In the genomic region with DNA sequence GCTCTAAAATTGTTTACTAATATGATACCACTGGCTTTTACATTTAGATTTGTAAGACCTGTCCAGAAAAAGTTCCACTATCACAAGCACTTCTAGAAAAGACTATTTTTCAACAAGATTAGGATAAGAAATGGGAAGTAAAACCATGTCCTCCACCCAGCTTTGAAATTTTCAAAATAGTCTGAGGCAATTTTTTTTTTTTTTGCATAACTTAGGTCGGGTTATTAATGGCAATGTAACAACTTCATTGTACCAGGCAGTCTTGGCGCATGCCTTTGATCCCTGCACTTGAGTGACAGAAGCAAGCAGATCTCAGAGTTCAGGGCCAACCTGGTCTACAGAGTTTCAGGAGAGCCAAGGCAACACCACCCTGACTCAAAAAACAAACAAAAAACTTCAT, we compare ENCODE assay signal across 12 mouse cellular contexts. TPM values are rescaled to one million over a fixed set of nuclear protein-coding genes. Genes with fewer than 3 reads are reported as not detected.
A peak's percentile ranks its signal among the peaks of the same experiment; 100 is the strongest.
DNase-seq lines count a peak whose midpoint lies in the region; ATAC-seq lines count a peak whose summit lies in the region.
"Had no signal": no experiment of that assay in that cellular context is flagged by ENCODE, and none has a peak within 500 bp of the region (broad histone marks: within the 10 kb centered on the region; RNA-seq: fewer than 3 reads in every experiment).

No protein-coding gene starts in this region.

- H3K9ac ChIP-seq in hindbrain, embryonic 14.5 days, result no peak overlapping the region
- H3K9ac ChIP-seq in hindbrain, embryonic 13.5 days, result no peak overlapping the region
- H3K9ac ChIP-seq in neural tube, embryonic 12.5 days, result no peak overlapping the region
- no peak overlapping the region for H3K9ac ChIP-seq in neural tube, embryonic 15.5 days (replicated peaks)

- no peak overlapping the region for H3K27ac ChIP-seq in hindbrain, embryonic 14.5 days
- no peak overlapping the region for H3K27ac ChIP-seq in hindbrain, embryonic 13.5 days
- H3K27ac ChIP-seq in neural tube, embryonic 12.5 days, result no peak overlapping the region
- H3K27ac ChIP-seq in neural tube, embryonic 15.5 days (replicated peaks), result no peak overlapping the region

- H3K9me3 ChIP-seq in hindbrain, embryonic 14.5 days (ENCODE audit: control insufficient read depth, low read length), result no peaks in the 10 kb centered on the region
- H3K9me3 ChIP-seq in hindbrain, embryonic 13.5 days, result no peaks in the 10 kb centered on the region
- no peaks in the 10 kb centered on the region for H3K9me3 ChIP-seq in neural tube, embryonic 12.5 days
- no peaks in the 10 kb centered on the region for H3K9me3 ChIP-seq in neural tube, embryonic 15.5 days (replicated peaks)
- H3K9me3 ChIP-seq: hindbrain, embryonic 15.5 days; limb, embryonic 13.5 days; midbrain, embryonic 13.5 days had no signal

- no peaks in the 10 kb centered on the region for H3K36me3 ChIP-seq in hindbrain, embryonic 14.5 days (replicated peaks; ENCODE audit: control insufficient read depth, insufficient read depth)
- H3K36me3 ChIP-seq in hindbrain, embryonic 13.5 days, result no peaks in the 10 kb centered on the region
- H3K36me3 ChIP-seq in neural tube, embryonic 12.5 days, result no peaks in the 10 kb centered on the region
- no peaks in the 10 kb centered on the region for H3K36me3 ChIP-seq in neural tube, embryonic 15.5 days
- H3K36me3 ChIP-seq: hindbrain, embryonic 15.5 days; limb, embryonic 13.5 days; midbrain, embryonic 13.5 days had no signal

- WGBS in hindbrain, embryonic 14.5 days, result 64% methylated on average over 2 of the region's 2 CpGs
- 44% methylated on average over 2 of the region's 2 CpGs for WGBS in hindbrain, embryonic 13.5 days
- WGBS in neural tube, embryonic 12.5 days, result 73% methylated on average over 2 of the region's 2 CpGs
- 67% methylated on average over 2 of the region's 2 CpGs for WGBS in neural tube, embryonic 15.5 days

- no peaks in the 10 kb centered on the region for H3K27me3 ChIP-seq in hindbrain, embryonic 14.5 days (ENCODE audit: control insufficient read depth, insufficient read depth, low read length)
- H3K27me3 ChIP-seq in hindbrain, embryonic 13.5 days, result no peaks in the 10 kb centered on the region
- H3K27me3 ChIP-seq in neural tube, embryonic 12.5 days (replicated peaks), result no peaks in the 10 kb centered on the region; the same call in 1 of the 2 replicates
- no peaks in the 10 kb centered on the region for H3K27me3 ChIP-seq in neural tube, embryonic 15.5 days (replicated peaks)
- H3K27me3 ChIP-seq: hindbrain, embryonic 15.5 days; limb, embryonic 13.5 days had no signal

- no peak for ATAC-seq in hindbrain, embryonic 14.5 days (ENCODE audit: low FRiP score)
- no peak for ATAC-seq in hindbrain, embryonic 13.5 days (ENCODE audit: low FRiP score)
- no peak for ATAC-seq in neural tube, embryonic 12.5 days (ENCODE audit: low FRiP score, low read depth)
- no peak for ATAC-seq in neural tube, embryonic 15.5 days (ENCODE audit: low FRiP score)
- ATAC-seq in granulocyte monocyte progenitor cell, adult 5-6 weeks (replicated peaks; ENCODE audit: poor library complexity, severe bottlenecking), result peak; percentile 47

- H3K4me3 ChIP-seq in hindbrain, embryonic 14.5 days (replicated peaks; ENCODE audit: low read length), result no peak overlapping the region; the same call in 1 of the 2 replicates
- H3K4me3 ChIP-seq in hindbrain, embryonic 13.5 days, result no peak overlapping the region
- no peak overlapping the region for H3K4me3 ChIP-seq in neural tube, embryonic 12.5 days
- no peak overlapping the region for H3K4me3 ChIP-seq in neural tube, embryonic 15.5 days (replicated peaks)

- H3K4me2 ChIP-seq in hindbrain, embryonic 14.5 days (replicated peaks), result peak overlapping the region; percentile 50
- no peak overlapping the region for H3K4me2 ChIP-seq in hindbrain, embryonic 13.5 days
- H3K4me2 ChIP-seq in neural tube, embryonic 12.5 days (replicated peaks), result peak overlapping the region; percentile 72; the same call in 1 of the 2 replicates
- H3K4me2 ChIP-seq in neural tube, embryonic 15.5 days, result no peak overlapping the region

- 0 out of 2 replicates have a peak, but pooled peaks cover 4% of the 10 kb centered on the region for H3K4me1 ChIP-seq in hindbrain, embryonic 14.5 days (replicated peaks; ENCODE audit: control insufficient read depth, insufficient read depth, low read length)
- H3K4me1 ChIP-seq in hindbrain, embryonic 13.5 days (replicated peaks), result peaks cover 11% of the 10 kb centered on the region
- H3K4me1 ChIP-seq in neural tube, embryonic 12.5 days, result 0 out of 2 replicates have a peak, but pooled peaks cover 5% of the 10 kb centered on the region
- H3K4me1 ChIP-seq in neural tube, embryonic 15.5 days, result peaks cover 14% of the 10 kb centered on the region

- no peak for DNase-seq in hindbrain, embryonic 14.5 days (ENCODE audit: low spot score)
- DNase-seq in urinary bladder, adult 2 months (ENCODE audit: low spot score), result no peak
- DNase-seq in cerebellum, adult 11-12 months, result no peak

RNA-seq across cellular contexts. Expression of gene Evi5, which starts 5.2 kb away (rescaled TPM):
- polyA plus RNA-seq in hindbrain, embryonic 14.5 days (2014; fragmentation: Nextera tagmentation; extraction: Ambion mirVana), result 49.1 and 53.3 TPM in 2 replicates
- polyA plus RNA-seq in hindbrain, embryonic 13.5 days (2015; fragmentation: Nextera tagmentation; extraction: Ambion mirVana), result 48.8 and 55.0 TPM in 2 replicates
- 55.1 and 59.4 TPM in 2 replicates for polyA plus RNA-seq in neural tube, embryonic 12.5 days (2016; fragmentation: Nextera tagmentation; extraction: Ambion mirVana)
- polyA plus RNA-seq in neural tube, embryonic 15.5 days (2015; fragmentation: Nextera tagmentation; extraction: Ambion mirVana), result 56.0 and 59.5 TPM in 2 replicates
- total RNA-seq in granulocyte monocyte progenitor cell, adult 5-6 weeks (2014; fragmentation: Nextera tagmentation), result 21.4 and 22.4 TPM in 2 replicates
- 10.5 and 14.1 TPM in 2 replicates for total RNA-seq in granulocyte monocyte progenitor cell, adult 5-6 weeks (2017)
- polyA plus RNA-seq in urinary bladder, adult 2 months (2012; rRNA removed), result 22.4 and 25.8 TPM in 2 replicates

RNA-seq across cellular contexts. Expression of gene Rpl5, which starts 30.6 kb away (rescaled TPM):
- 52.2 and 62.2 TPM in 2 replicates for polyA plus RNA-seq in hindbrain, embryonic 14.5 days (2014; fragmentation: Nextera tagmentation; extraction: Ambion mirVana)
- 62.5 and 68.2 TPM in 2 replicates for polyA plus RNA-seq in hindbrain, embryonic 13.5 days (2015; fragmentation: Nextera tagmentation; extraction: Ambion mirVana)
- polyA plus RNA-seq in neural tube, embryonic 12.5 days (2016; fragmentation: Nextera tagmentation; extraction: Ambion mirVana), result 57.3 and 58.6 TPM in 2 replicates
- 56.6 and 64.7 TPM in 2 replicates for polyA plus RNA-seq in neural tube, embryonic 15.5 days (2015; fragmentation: Nextera tagmentation; extraction: Ambion mirVana)
- total RNA-seq in granulocyte monocyte progenitor cell, adult 5-6 weeks (2014; fragmentation: Nextera tagmentation), result 433 and 504 TPM in 2 replicates
- total RNA-seq in granulocyte monocyte progenitor cell, adult 5-6 weeks (2017), result 310 and 457 TPM in 2 replicates
- 155 and 183 TPM in 2 replicates for polyA plus RNA-seq in urinary bladder, adult 2 months (2012; rRNA removed)

RNA-seq across cellular contexts. Expression of gene Ube2d2b, which starts 39.8 kb away (rescaled TPM):
- 0.12 and 0.23 TPM in 2 replicates for polyA plus RNA-seq in hindbrain, embryonic 14.5 days (2014; fragmentation: Nextera tagmentation; extraction: Ambion mirVana)
- 0.12 and 0.16 TPM in 2 replicates for polyA plus RNA-seq in hindbrain, embryonic 13.5 days (2015; fragmentation: Nextera tagmentation; extraction: Ambion mirVana)
- 0.19 TPM in 2 replicates for polyA plus RNA-seq in neural tube, embryonic 12.5 days (2016; fragmentation: Nextera tagmentation; extraction: Ambion mirVana)
- polyA plus RNA-seq in neural tube, embryonic 15.5 days (2015; fragmentation: Nextera tagmentation; extraction: Ambion mirVana), result 0.12 and 0.24 TPM in 2 replicates
- not detected in 2 replicates for total RNA-seq in granulocyte monocyte progenitor cell, adult 5-6 weeks (2014; fragmentation: Nextera tagmentation)
- total RNA-seq in granulocyte monocyte progenitor cell, adult 5-6 weeks (2017), result not detected in 2 replicates
- polyA plus RNA-seq in urinary bladder, adult 2 months (2012; rRNA removed), result not detected in 2 replicates
- total RNA-seq: gastrocnemius, adult 8-10 months; layer of hippocampus, adult 18-20 months had no signal

Comparison
In these comparisons a context has a peak if more than half of its experiments do, and no peak if none do; other contexts are left out.
1. H3K4me2 ChIP-seq: peak in hindbrain, embryonic 14.5 days (single experiment) and neural tube, embryonic 12.5 days (single experiment); none in hindbrain, embryonic 13.5 days (single experiment) and neural tube, embryonic 15.5 days (single experiment).